Mouse (Mus musculus) NIH3T3 (cell line): ENCODE measurements at regions not wholly inside any gene's neighbourhood (a gene's known extent, or its start where the extent isn't known, plus 50 kb on each side); places are given as distances from the start of the nearest gene placed in this dataset.

Experiments
- DNase-seq: peaks from one replicate; pipeline ENCODE4 v3.0.0-alpha.2; 2012; ENCODE audit warnings: low read depth

- no peak for DNase-seq
Measured at GRCm38 (mm10) chr4:47534959-47535358, 60.5 kb downstream of the Sec61b start.

GRCm38 (mm10) chr4:47567694-47568093, 93.2 kb downstream of the Sec61b start:
- DNase-seq: no peak

- DNase-seq: no peak
Measured at GRCm38 (mm10) chr4:47570846-47571245, 96.4 kb downstream of the Sec61b start.

- DNase-seq: no peak
Measured at GRCm38 (mm10) chr4:47576011-47576410, 101.6 kb downstream of the Sec61b start.

- peak; percentile 56 for DNase-seq
Measured at GRCm38 (mm10) chr4:47577490-47577889, 103.0 kb downstream of the Sec61b start.

GRCm38 (mm10) chr4:47578637-47579036, 104.2 kb downstream of the Sec61b start:
- DNase-seq: no peak

GRCm38 (mm10) chr4:47580556-47580955, 106.1 kb downstream of the Sec61b start:
- no peak for DNase-seq

GRCm38 (mm10) chr4:47587256-47587655, 112.8 kb downstream of the Sec61b start:
- peak; percentile 10 for DNase-seq

- DNase-seq: no peak
Measured at GRCm38 (mm10) chr4:47592271-47592986, 118.0 kb downstream of the Sec61b start.

GRCm38 (mm10) chr4:47593155-47593554, 118.7 kb downstream of the Sec61b start:
- DNase-seq: no peak

- DNase-seq: no peak
Measured at GRCm38 (mm10) chr4:47594171-47594570, 119.7 kb downstream of the Sec61b start.

GRCm38 (mm10) chr4:47595841-47596240, 121.4 kb downstream of the Sec61b start:
- DNase-seq: no peak

- no peak for DNase-seq
Measured at GRCm38 (mm10) chr4:47597586-47597985, 123.1 kb downstream of the Sec61b start.

- peak; percentile 57 for DNase-seq
Measured at GRCm38 (mm10) chr4:47598216-47598615, 123.8 kb downstream of the Sec61b start.

- DNase-seq: peak; percentile 59
Measured at GRCm38 (mm10) chr4:47601301-47602070, 127.0 kb downstream of the Sec61b start.

GRCm38 (mm10) chr4:47603378-47603777, 128.9 kb downstream of the Sec61b start:
- DNase-seq: peak; percentile 24

- peak; percentile 76 for DNase-seq
Measured at GRCm38 (mm10) chr4:47603847-47604397, 129.5 kb downstream of the Sec61b start.

- no peak for DNase-seq
Measured at GRCm38 (mm10) chr4:47605676-47606075, 131.2 kb downstream of the Sec61b start.

GRCm38 (mm10) chr4:47608673-47609072, 134.2 kb downstream of the Sec61b start:
- DNase-seq: peak; percentile 14

GRCm38 (mm10) chr4:47610913-47611312, 136.5 kb downstream of the Sec61b start:
- peak; percentile 48 for DNase-seq

GRCm38 (mm10) chr4:47616525-47616924, 142.1 kb downstream of the Sec61b start:
- no peak for DNase-seq

GRCm38 (mm10) chr4:47620700-47621099, 146.2 kb downstream of the Sec61b start:
- no peak for DNase-seq
